Mouse (Mus musculus) layer of hippocampus, adult 9-10 months (tissue): ENCODE measurements at regions not wholly inside any gene's neighbourhood (a gene's known extent, or its start where the extent isn't known, plus 50 kb on each side); places are given as distances from the start of the nearest gene placed in this dataset.

Source experiments
- DNase-seq: peaks from one replicate; pipeline ENCODE4 v3.0.0; 2022; ENCODE audit warnings: low spot score

DNA sequence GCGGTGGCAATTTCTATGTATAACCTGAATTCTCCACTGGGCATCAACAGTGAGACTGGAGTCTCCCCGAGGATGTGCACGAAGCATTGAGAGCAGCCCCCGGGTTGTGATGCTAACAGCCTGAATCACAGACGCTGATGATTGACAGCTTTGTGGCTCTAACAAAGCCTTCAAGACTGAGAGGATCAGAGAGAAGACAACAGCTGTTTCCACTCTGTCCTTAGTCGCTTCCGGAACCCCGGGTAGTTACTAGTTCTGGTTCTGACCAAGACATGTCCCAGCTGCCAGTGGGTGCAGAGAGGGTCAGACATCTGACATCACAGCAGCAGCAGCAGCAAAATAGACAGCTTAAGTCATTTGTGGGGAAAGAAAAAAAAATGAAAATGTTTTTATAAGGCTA is 292.8 kb upstream of the Cdh5 start:
- DNase-seq: no peak

GRCm38 (mm10) chr8:103809140-103809539 is 292.3 kb upstream of the Cdh5 start:
- DNase-seq: no peak

- DNase-seq: no peak
Measured at GRCm38 (mm10) chr8:103813954-103814591, 287.4 kb upstream of the Cdh5 start.

DNA sequence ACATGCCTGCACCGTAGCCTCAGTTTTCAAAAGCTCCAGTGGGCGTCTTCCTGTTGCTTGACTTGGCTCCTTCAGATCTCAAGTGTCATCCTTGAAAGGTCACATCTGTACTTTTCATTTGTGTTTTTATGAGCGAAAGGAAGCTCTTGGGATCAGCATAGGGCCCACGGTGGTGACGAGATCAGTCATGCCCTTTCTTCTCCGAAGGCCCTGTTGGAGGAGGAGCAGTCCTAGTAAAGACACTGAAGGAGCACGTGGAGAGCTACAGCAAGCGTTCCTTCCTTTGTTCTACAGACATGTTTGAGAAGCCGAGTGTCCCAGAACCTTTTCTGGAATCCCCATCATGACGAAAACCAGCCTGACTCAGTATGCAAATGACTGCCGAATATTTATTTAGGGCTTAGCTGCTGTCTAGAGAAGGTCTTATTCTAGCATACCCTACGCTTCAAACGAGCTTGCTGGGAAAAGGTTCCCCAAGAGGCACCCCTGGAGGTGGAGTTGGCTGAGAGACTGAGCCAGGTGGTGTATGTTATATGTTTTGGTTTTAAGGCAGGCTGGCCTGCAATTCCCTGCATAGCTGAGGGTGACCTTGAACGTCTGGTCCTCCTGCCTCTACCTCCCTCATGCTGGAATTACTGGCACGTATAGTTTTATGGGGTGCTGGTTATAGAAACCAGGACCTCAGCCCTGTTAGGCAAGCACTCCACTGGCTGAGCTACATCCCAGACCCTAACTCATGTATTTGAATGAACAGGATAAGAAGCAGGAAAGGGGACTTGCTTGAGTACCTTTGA is 285.1 kb upstream of the Cdh5 start:
- DNase-seq: no peak

- no peak for DNase-seq
Measured at GRCm38 (mm10) chr8:103823541-103823940, 277.9 kb upstream of the Cdh5 start.

DNA sequence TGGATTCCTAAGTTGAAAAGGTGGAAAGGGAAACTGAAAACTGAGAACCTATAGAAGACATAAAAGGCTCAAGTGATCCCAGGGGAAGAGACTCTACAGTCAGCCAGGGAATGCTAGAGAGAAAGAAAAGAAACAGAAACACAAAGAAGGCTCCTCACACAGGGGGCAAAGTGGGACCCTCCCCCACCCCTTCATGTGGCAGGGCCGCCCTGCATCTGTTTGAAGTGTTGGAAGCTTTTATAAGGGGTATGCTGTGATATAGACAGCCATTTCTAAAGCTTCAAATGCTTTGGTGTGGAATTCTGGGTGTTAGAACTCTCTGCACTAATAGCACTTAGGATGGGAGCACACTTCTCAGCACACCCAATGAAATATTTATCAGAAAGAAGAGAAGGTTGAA is 276.7 kb upstream of the Cdh5 start:
- DNase-seq: no peak

- DNase-seq: no peak
Measured at GRCm38 (mm10) chr8:103825289-103825688, 276.1 kb upstream of the Cdh5 start.

- no peak for DNase-seq
Measured at GRCm38 (mm10) chr8:103830416-103830815, 271.0 kb upstream of the Cdh5 start.

- no peak for DNase-seq
Measured at GRCm38 (mm10) chr8:103839990-103840389, 261.4 kb upstream of the Cdh5 start.

DNA sequence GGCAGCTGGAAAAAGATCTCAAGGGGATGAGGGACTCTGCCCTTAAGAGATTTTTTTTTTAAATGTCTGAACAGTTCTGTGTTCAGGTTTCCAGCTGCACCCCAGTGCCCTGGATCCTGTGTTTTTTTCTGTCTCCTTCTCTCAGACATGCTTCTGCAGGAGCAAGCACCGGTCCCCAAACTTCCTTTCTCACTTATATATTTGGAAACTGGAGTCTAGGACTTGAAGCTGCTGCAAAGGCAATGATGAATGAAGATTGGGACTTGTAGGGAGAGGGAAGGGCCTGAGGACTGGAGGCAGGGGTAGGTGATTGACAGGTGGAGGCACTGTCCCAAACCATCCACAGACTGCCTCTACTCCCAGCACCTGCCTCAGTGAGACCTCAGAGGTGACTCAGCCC is 255.5 kb upstream of the Cdh5 start:
- no peak for DNase-seq

GRCm38 (mm10) chr8:103846382-103846976 is 254.9 kb upstream of the Cdh5 start:
- DNase-seq: no peak

DNA sequence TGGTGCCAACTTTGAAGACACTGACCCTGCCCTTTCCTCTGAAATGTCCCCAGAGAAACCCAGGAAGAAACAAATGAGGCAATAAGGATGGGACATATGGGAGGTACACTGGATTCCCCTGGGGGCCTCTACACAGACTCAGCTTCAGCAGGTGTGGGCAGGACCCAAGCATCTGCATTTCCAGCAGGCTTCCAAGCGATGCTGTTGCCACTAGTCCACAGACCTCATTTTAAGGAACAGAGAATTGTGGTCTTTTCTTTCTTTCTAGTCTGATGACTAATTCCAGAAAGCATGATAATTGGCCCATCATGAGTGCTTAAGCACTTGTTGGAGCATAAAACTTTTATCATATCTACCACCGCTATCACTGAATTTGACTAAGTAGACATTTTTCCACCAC is 251.6 kb upstream of the Cdh5 start:
- no peak for DNase-seq

GRCm38 (mm10) chr8:103851286-103851685 is 250.1 kb upstream of the Cdh5 start:
- DNase-seq: no peak

GRCm38 (mm10) chr8:103853048-103853447 is 248.4 kb upstream of the Cdh5 start:
- DNase-seq: no peak

DNA sequence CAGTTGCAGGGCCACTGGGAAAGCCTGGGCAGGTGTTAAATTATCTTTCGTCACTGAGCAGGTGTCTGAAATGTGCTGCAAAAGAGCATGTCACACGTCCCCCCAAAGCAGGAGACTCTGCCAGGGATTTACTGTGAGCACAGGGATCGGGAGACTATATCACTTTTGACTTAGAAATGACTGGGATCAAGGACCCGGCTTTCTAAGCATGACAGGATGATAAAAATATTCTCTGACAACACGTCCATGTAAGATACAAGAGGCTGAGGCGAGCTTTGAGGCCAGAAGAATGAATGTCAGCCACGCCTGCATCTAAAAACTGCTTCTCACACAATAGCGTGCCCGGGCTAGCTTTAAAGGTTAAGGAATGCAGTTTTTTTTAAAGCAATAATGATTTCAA is 246.1 kb upstream of the Cdh5 start:
- DNase-seq: no peak

- DNase-seq: no peak
Measured at GRCm38 (mm10) chr8:103859130-103859529, 242.3 kb upstream of the Cdh5 start.

- DNase-seq: no peak
Measured at GRCm38 (mm10) chr8:103873598-103874502, 227.6 kb upstream of the Cdh5 start.

DNA sequence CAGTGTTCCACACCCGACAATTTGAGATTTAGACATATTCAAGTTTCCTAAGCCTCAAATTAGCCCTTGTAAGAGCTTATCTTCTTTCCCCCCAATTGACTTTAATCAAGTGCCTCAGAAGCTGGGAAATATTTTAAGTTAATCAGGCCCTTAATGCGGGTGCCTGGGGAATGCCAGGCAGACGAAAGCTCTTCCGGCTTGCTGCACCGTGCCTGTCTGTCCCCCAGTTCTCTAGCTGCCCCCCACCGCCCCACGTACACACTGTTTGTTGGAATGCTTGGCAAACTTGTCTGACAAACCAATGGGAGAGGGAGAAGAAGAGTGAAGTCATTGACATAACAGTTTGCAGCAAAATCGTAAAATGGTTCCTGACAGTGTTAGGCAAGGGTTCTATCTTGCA is 226.9 kb upstream of the Cdh5 start:
- no peak for DNase-seq

- no peak for DNase-seq
Measured at GRCm38 (mm10) chr8:103879505-103879904, 221.9 kb upstream of the Cdh5 start.

- DNase-seq: no peak
Measured at GRCm38 (mm10) chr8:103880431-103881145, 220.8 kb upstream of the Cdh5 start.

- DNase-seq: no peak
Measured at GRCm38 (mm10) chr8:103881146-103881486, 220.3 kb upstream of the Cdh5 start.
